Mouse (Mus musculus) lung, postnatal 10 days (tissue): ENCODE data around the gene Olfr895.

ENCODE experiments used
- DNase-seq: peaks from one replicate; pipeline ENCODE4 v3.0.0; 2021

The Olfr895 gene

GRCm38 (mm10) chr9:38267551-38267950 lies at the start of gene Olfr895:
TSS of gene Olfr895 (plus strand) at chr9:38267851.
- DNase-seq, result no peak

- no peak for DNase-seq
Observed at GRCm38 (mm10) chr9:38252474-38252873, 15.2 kb upstream of the Olfr895 start, which contains the start of gene Olfr143. TSS of gene Olfr143 (plus strand) at chr9:38252774.

GRCm38 (mm10) chr9:38290807-38291206 lies 23.2 kb downstream of the Olfr895 start, which contains the start of gene Olfr896-ps1:
TSS of gene Olfr896-ps1 (plus strand) at chr9:38291107.
- DNase-seq, result no peak
